Mouse (Mus musculus) spleen, postnatal 14 days (tissue): ENCODE results near the gene Kbtbd13.

Source experiments
- DNase-seq, 2 experiments: peaks; one replicate each; pipeline ENCODE4 v3.0.0; 2021 to 2022; ENCODE audit warnings: low spot score in 2 of 2

Kbtbd13 gene

GRCm38 (mm10) chr9:65393606-65394005 is 2.2 kb upstream of the Kbtbd13 start:
- no peak for DNase-seq

- DNase-seq = peak; percentile 24 to 43
Measured at GRCm38 (mm10) chr9:65392638-65393364, 1.3 kb upstream of the Kbtbd13 start.

GRCm38 (mm10) chr9:65390752-65391612 is 470 bp downstream of the Kbtbd13 start:
- DNase-seq = no peak

- DNase-seq = no peak
Measured at GRCm38 (mm10) chr9:65386373-65387140, 4.9 kb downstream of the Kbtbd13 start.

- no peak for DNase-seq
Measured at GRCm38 (mm10) chr9:65384276-65384675, 7.2 kb downstream of the Kbtbd13 start.

GRCm38 (mm10) chr9:65382751-65383097 is 8.7 kb downstream of the Kbtbd13 start:
- no peak for DNase-seq

- DNase-seq = no peak
Measured at GRCm38 (mm10) chr9:65382031-65382750, 9.3 kb downstream of the Kbtbd13 start.

- no peak for DNase-seq
Measured at GRCm38 (mm10) chr9:65381017-65381590, 10.3 kb downstream of the Kbtbd13 start.

- DNase-seq = no peak
Measured at GRCm38 (mm10) chr9:65375163-65375934, 16.1 kb downstream of the Kbtbd13 start.

- DNase-seq = no peak
Measured at GRCm38 (mm10) chr9:65374468-65375162, 16.8 kb downstream of the Kbtbd13 start.

GRCm38 (mm10) chr9:65372449-65372848 is 19.0 kb downstream of the Kbtbd13 start:
- no peak for DNase-seq

- DNase-seq = no peak
Measured at GRCm38 (mm10) chr9:65371756-65372155, 19.7 kb downstream of the Kbtbd13 start.

GRCm38 (mm10) chr9:65365721-65366120 is 25.7 kb downstream of the Kbtbd13 start:
- no peak for DNase-seq

- no peak for DNase-seq
Measured at GRCm38 (mm10) chr9:65363684-65364083, 27.8 kb downstream of the Kbtbd13 start.

- DNase-seq = no peak
Measured at GRCm38 (mm10) chr9:65360641-65361448, 30.6 kb downstream of the Kbtbd13 start, which contains the start of gene Ubap1l. TSS of gene Ubap1l (plus strand) at chr9:65361041.

GRCm38 (mm10) chr9:65358956-65359480 is 32.4 kb downstream of the Kbtbd13 start:
- DNase-seq = no peak

- no peak for DNase-seq
Measured at GRCm38 (mm10) chr9:65356971-65357370, 34.5 kb downstream of the Kbtbd13 start.

GRCm38 (mm10) chr9:65356561-65356960 is 34.9 kb downstream of the Kbtbd13 start:
- no peak for DNase-seq

GRCm38 (mm10) chr9:65353251-65353650 is 38.2 kb downstream of the Kbtbd13 start:
- no peak for DNase-seq
